22 mouse cellular contexts compared by ENCODE assay signal in the genomic region with DNA sequence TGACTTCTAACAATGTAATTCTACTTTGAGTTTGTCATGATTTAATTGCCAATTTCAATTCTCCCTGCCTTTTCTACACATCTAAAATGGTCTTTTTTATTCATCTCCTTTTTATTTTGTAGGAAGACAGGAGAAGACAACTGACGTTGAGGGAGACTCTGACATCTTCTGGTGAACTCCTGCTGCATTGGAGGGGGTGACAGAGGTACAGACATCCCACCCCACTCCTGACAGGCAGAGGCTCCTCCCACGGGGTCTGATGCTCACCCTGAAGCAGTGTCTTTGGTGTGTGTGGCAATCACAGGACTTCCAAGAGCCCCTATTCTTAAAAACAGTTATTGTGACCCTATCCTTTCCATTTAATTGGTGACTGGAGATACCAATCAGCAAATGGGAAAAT.
A peak's percentile ranks its signal among the peaks of the same experiment; 100 is the strongest.
DNase-seq lines count a peak whose midpoint lies in the region; ATAC-seq lines count a peak whose summit lies in the region.
"Had no signal": no experiment of that assay in that cellular context is flagged by ENCODE, and none has a peak within 500 bp of the region (broad histone marks: within the 10 kb centered on the region; RNA-seq: fewer than 3 reads in every experiment).

No protein-coding gene starts in this region.

- no peaks in the 10 kb centered on the region for H3K36me3 ChIP-seq in forebrain, embryonic 13.5 days (ENCODE audit: poor library complexity, severe bottlenecking)
- H3K36me3 ChIP-seq in forebrain, embryonic 12.5 days (replicated peaks): no peaks in the 10 kb centered on the region
- H3K36me3 ChIP-seq in forebrain, embryonic 16.5 days (ENCODE audit: control insufficient read depth, insufficient read depth): no peaks in the 10 kb centered on the region
- H3K36me3 ChIP-seq in forebrain, embryonic 11.5 days (ENCODE audit: control insufficient read depth, insufficient read depth, low read length): no peaks in the 10 kb centered on the region
- H3K36me3 ChIP-seq: embryonic facial prominence, embryonic 12.5 days; G1E had no signal

- H3K4me2 ChIP-seq in forebrain, embryonic 13.5 days: no peak overlapping the region
- no peak overlapping the region for H3K4me2 ChIP-seq in forebrain, embryonic 12.5 days
- no peak overlapping the region for H3K4me2 ChIP-seq in forebrain, embryonic 16.5 days (ENCODE audit: low read length)
- no peak overlapping the region for H3K4me2 ChIP-seq in forebrain, embryonic 11.5 days (ENCODE audit: low read depth, low read length, severe bottlenecking)
- H3K4me2 ChIP-seq: embryonic facial prominence, embryonic 12.5 days had no signal

- H3K9me3 ChIP-seq in forebrain, embryonic 13.5 days (replicated peaks): no peaks in the 10 kb centered on the region
- H3K9me3 ChIP-seq in forebrain, embryonic 12.5 days: no peaks in the 10 kb centered on the region
- H3K9me3 ChIP-seq in forebrain, embryonic 16.5 days (ENCODE audit: control insufficient read depth, low read length): no peaks in the 10 kb centered on the region; the same call in 1 of the 2 replicates
- no peaks in the 10 kb centered on the region for H3K9me3 ChIP-seq in forebrain, embryonic 11.5 days (ENCODE audit: control insufficient read depth, low read length)
- H3K9me3 ChIP-seq: embryonic facial prominence, embryonic 10.5 days; embryonic facial prominence, embryonic 12.5 days had no signal

- ATAC-seq in forebrain, embryonic 13.5 days: peak; percentile 44; the same call in 1 of the 2 replicates
- ATAC-seq in forebrain, embryonic 12.5 days (ENCODE audit: low FRiP score): no peak
- peak; percentile 59; the same call in 1 of the 2 replicates for ATAC-seq in forebrain, embryonic 16.5 days
- no peak for ATAC-seq in forebrain, embryonic 11.5 days (replicated peaks; ENCODE audit: low FRiP score)
- ATAC-seq: activated CD4-positive, CD25-positive, alpha-beta regulatory T cell, adult 4 months; CD4-positive, CD25-positive, alpha-beta regulatory T cell, adult 4 months; Patski had no signal

- peaks cover 18% of the 10 kb centered on the region for H3K4me1 ChIP-seq in forebrain, embryonic 13.5 days
- H3K4me1 ChIP-seq in forebrain, embryonic 12.5 days: peaks cover 20% of the 10 kb centered on the region
- H3K4me1 ChIP-seq in forebrain, embryonic 16.5 days (replicated peaks; ENCODE audit: control insufficient read depth, insufficient read depth, low read length): peaks cover 13% of the 10 kb centered on the region
- peaks cover 2% of the 10 kb centered on the region; the same call in 1 of the 2 replicates for H3K4me1 ChIP-seq in forebrain, embryonic 11.5 days (replicated peaks; ENCODE audit: control insufficient read depth, insufficient read depth, low read length)

- no peaks in the 10 kb centered on the region for H3K27me3 ChIP-seq in forebrain, embryonic 13.5 days
- peaks cover 5% of the 10 kb centered on the region for H3K27me3 ChIP-seq in forebrain, embryonic 12.5 days
- no peaks in the 10 kb centered on the region; the same call in 1 of the 2 replicates for H3K27me3 ChIP-seq in forebrain, embryonic 16.5 days (replicated peaks; ENCODE audit: control insufficient read depth, insufficient read depth, low read length)
- no peaks in the 10 kb centered on the region for H3K27me3 ChIP-seq in forebrain, embryonic 11.5 days (ENCODE audit: control insufficient read depth, insufficient read depth, low read length)
- H3K27me3 ChIP-seq: CH12.LX; embryonic facial prominence, embryonic 12.5 days; Patski had no signal

- H3K9ac ChIP-seq in forebrain, embryonic 13.5 days: no peak overlapping the region
- no peak overlapping the region for H3K9ac ChIP-seq in forebrain, embryonic 12.5 days
- no peak overlapping the region for H3K9ac ChIP-seq in forebrain, embryonic 16.5 days (replicated peaks; ENCODE audit: low read depth, low read length)
- H3K9ac ChIP-seq in forebrain, embryonic 11.5 days (ENCODE audit: low read length): no peak overlapping the region
- H3K9ac ChIP-seq: embryonic facial prominence, embryonic 12.5 days had no signal

- H3K27ac ChIP-seq in forebrain, embryonic 13.5 days: no peak overlapping the region
- no peak overlapping the region for H3K27ac ChIP-seq in forebrain, embryonic 12.5 days
- H3K27ac ChIP-seq in forebrain, embryonic 16.5 days (ENCODE audit: low read length): no peak overlapping the region
- no peak overlapping the region for H3K27ac ChIP-seq in forebrain, embryonic 11.5 days (ENCODE audit: low read depth, low read length)
- H3K27ac ChIP-seq: embryonic facial prominence, embryonic 10.5 days; embryonic facial prominence, embryonic 12.5 days had no signal

- WGBS in forebrain, embryonic 13.5 days: 69% methylated on average over 2 of the region's 2 CpGs
- 81% methylated on average over 2 of the region's 2 CpGs for WGBS in forebrain, embryonic 12.5 days
- WGBS in forebrain, embryonic 16.5 days: 64% methylated on average over 2 of the region's 2 CpGs
- 78% methylated on average over 2 of the region's 2 CpGs for WGBS in forebrain, embryonic 11.5 days

- no peak overlapping the region for H3K4me3 ChIP-seq in forebrain, embryonic 13.5 days
- H3K4me3 ChIP-seq in forebrain, embryonic 12.5 days (replicated peaks): no peak overlapping the region
- H3K4me3 ChIP-seq in forebrain, embryonic 16.5 days (replicated peaks; ENCODE audit: low read length): no peak overlapping the region
- no peak overlapping the region for H3K4me3 ChIP-seq in forebrain, embryonic 11.5 days (ENCODE audit: low read depth, low read length)
- H3K4me3 ChIP-seq: embryonic facial prominence, embryonic 10.5 days; embryonic facial prominence, embryonic 12.5 days had no signal

- no peak for DNase-seq in forebrain, embryonic 11.5 days (ENCODE audit: low spot score)
- peak; percentile 62 for DNase-seq in heart, adult 11 months
- DNase-seq in heart, adult 9 months (ENCODE audit: low spot score in 2 of 2): no peak
- DNase-seq: adrenal gland, adult 8-10 months; adrenal gland, postnatal 14 days; adrenal gland, postnatal 36 days; B cell, adult 2 months; cerebellum, adult 11-12 months; cerebellum, adult 2 months; cerebellum, adult 9-10 months; cerebellum, postnatal 10 days; cerebellum, postnatal 25 days had no signal

Comparison
In these comparisons a context has a peak if more than half of its experiments do, and no peak if none do; other contexts are left out.
1. ATAC-seq: peak in forebrain, embryonic 13.5 days (single experiment) and forebrain, embryonic 16.5 days (single experiment); none in forebrain, embryonic 12.5 days (single experiment) and forebrain, embryonic 11.5 days (single experiment).